Mouse (Mus musculus) T-cell, adult 2 months (primary cell): ENCODE data around the gene Trp53i11.

ENCODE experiments used
- DNase-seq: peaks from one replicate; pipeline ENCODE4 v3.0.0; 2022; ENCODE audit warnings: low spot score

Gene Trp53i11

GRCm38 (mm10) chr2:93187323-93187996 lies at the start of gene Trp53i11:
Gene Trp53i11 (plus strand): TSS chr2:93187548.
- peak; percentile 93 for DNase-seq

GRCm38 (mm10) chr2:93139476-93139875 lies 47.9 kb upstream of the Trp53i11 start:
- DNase-seq, result no peak

- no peak for DNase-seq
Measured at GRCm38 (mm10) chr2:93141329-93141728, 46.0 kb upstream of the Trp53i11 start.

- DNase-seq, result no peak
Measured at GRCm38 (mm10) chr2:93142616-93143015, 44.7 kb upstream of the Trp53i11 start.

GRCm38 (mm10) chr2:93144126-93144525 lies 43.2 kb upstream of the Trp53i11 start:
- no peak for DNase-seq

- no peak for DNase-seq
Measured at GRCm38 (mm10) chr2:93150009-93150408, 37.3 kb upstream of the Trp53i11 start.

GRCm38 (mm10) chr2:93150673-93151450 lies 36.5 kb upstream of the Trp53i11 start:
- no peak for DNase-seq

GRCm38 (mm10) chr2:93152191-93152601 lies 35.2 kb upstream of the Trp53i11 start:
- DNase-seq, result no peak

- DNase-seq, result no peak
Measured at GRCm38 (mm10) chr2:93152883-93153491, 34.4 kb upstream of the Trp53i11 start.

- no peak for DNase-seq
Measured at GRCm38 (mm10) chr2:93153833-93154232, 33.5 kb upstream of the Trp53i11 start.

- DNase-seq, result no peak
Measured at GRCm38 (mm10) chr2:93154486-93155032, 32.8 kb upstream of the Trp53i11 start.

- no peak for DNase-seq
Measured at GRCm38 (mm10) chr2:93160467-93161035, 26.8 kb upstream of the Trp53i11 start.

- no peak for DNase-seq
Measured at GRCm38 (mm10) chr2:93161914-93162664, 25.3 kb upstream of the Trp53i11 start.

- DNase-seq, result no peak
Measured at GRCm38 (mm10) chr2:93162791-93163190, 24.6 kb upstream of the Trp53i11 start.

GRCm38 (mm10) chr2:93163317-93163716 lies 24.0 kb upstream of the Trp53i11 start:
- DNase-seq, result no peak

- no peak for DNase-seq
Measured at GRCm38 (mm10) chr2:93163750-93164335, 23.5 kb upstream of the Trp53i11 start.

GRCm38 (mm10) chr2:93166295-93166694 lies 21.1 kb upstream of the Trp53i11 start:
- no peak for DNase-seq

- DNase-seq, result no peak
Measured at GRCm38 (mm10) chr2:93166734-93167406, 20.5 kb upstream of the Trp53i11 start.

- no peak for DNase-seq
Measured at GRCm38 (mm10) chr2:93170156-93170844, 17.0 kb upstream of the Trp53i11 start.

GRCm38 (mm10) chr2:93170845-93171200 lies 16.5 kb upstream of the Trp53i11 start:
- no peak for DNase-seq
